Mouse (Mus musculus): ENCODE results near the gene Lyzl4. TPM values are rescaled to one million over a fixed set of nuclear protein-coding genes. Genes with fewer than 3 reads are reported as not detected.
A peak's percentile ranks its signal among the peaks of the same experiment; 100 is the strongest.

Gene Lyzl4
- polyA plus RNA-seq, 1 experiment from 2014 or later, result not detected

DNA sequence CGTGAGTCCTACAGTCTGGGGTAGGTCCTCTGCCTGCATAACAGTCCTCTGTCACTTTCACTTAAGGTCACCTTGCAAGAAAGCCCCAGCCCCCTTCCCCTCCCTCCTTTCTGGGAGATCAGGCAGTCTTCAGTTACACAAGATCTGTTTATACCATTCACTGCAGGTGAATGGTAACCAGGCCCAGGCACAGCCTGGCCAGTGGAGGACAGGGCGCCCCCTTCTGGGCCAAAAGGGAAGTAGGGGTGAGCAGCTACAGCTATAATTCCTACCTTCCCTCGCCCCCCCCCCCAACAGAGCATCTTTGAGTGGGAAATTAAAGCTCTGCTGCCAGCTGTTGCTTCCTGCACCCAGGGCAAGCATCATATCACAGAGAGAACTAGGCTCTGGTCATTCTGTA lies 25.4 kb downstream of the Lyzl4 start:
- ATAC-seq, result no peak
- Histone ChIP-seq H3K27ac (no peak overlapping the region), H3K36me3 (no peaks in the 10 kb centered on the region), H3K27me3 (replicated peaks) (no peaks in the 10 kb centered on the region), H3K4me2 (replicated peaks) (no peak overlapping the region), H3K9ac (no peak overlapping the region), H3K9me3 (no peaks in the 10 kb centered on the region), H3K4me1 (replicated peaks) (no peaks in the 10 kb centered on the region), H3K4me3 (replicated peaks) (no peak overlapping the region)
- 53% methylated on average over 3 of the region's 3 CpGs for WGBS

- Histone ChIP-seq H3K9ac (no peak overlapping the region), H3K27me3 (replicated peaks) (no peaks in the 10 kb centered on the region), H3K4me3 (replicated peaks) (no peak overlapping the region), H3K36me3 (no peaks in the 10 kb centered on the region), H3K4me1 (replicated peaks) (no peaks in the 10 kb centered on the region), H3K27ac (no peak overlapping the region), H3K9me3 (no peaks in the 10 kb centered on the region), H3K4me2 (replicated peaks) (no peak overlapping the region)
- no peak for ATAC-seq
Measured at GRCm38 (mm10) chr9:121614241-121614757, 27.6 kb downstream of the Lyzl4 start.

DNA sequence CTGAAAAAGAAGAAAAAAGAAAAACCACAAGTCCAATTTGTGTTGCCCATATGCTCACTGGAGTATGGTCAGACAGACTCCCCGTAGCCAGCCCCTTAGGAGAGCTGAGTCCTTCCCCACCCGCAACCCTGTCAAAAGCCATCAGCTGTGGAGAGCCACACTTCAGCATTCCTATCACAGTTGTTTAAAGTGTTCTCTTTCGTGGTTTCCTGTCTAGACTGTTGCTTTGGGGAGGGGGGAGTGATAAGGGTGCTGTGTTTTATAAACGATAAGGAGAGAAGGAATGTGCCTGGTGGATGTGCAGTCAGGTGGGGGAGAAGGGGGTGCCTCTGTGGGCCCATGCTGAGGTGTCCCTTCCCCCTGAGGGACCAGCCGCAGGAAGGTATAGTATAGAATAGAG lies 28.7 kb downstream of the Lyzl4 start:
- no peaks in the 10 kb centered on the region for H3K4me1 ChIP-seq (replicated peaks)
- no peak overlapping the region for H3K27ac ChIP-seq
- no peaks in the 10 kb centered on the region for H3K27me3 ChIP-seq (replicated peaks)
- no peak overlapping the region for H3K4me3 ChIP-seq (replicated peaks)
- H3K9me3 ChIP-seq, result no peaks in the 10 kb centered on the region
- no peak overlapping the region for H3K9ac ChIP-seq
- ATAC-seq, result no peak
- H3K4me2 ChIP-seq (replicated peaks), result no peak overlapping the region
- no peaks in the 10 kb centered on the region for H3K36me3 ChIP-seq
- 21% methylated on average over 4 of the region's 5 CpGs for WGBS

DNA sequence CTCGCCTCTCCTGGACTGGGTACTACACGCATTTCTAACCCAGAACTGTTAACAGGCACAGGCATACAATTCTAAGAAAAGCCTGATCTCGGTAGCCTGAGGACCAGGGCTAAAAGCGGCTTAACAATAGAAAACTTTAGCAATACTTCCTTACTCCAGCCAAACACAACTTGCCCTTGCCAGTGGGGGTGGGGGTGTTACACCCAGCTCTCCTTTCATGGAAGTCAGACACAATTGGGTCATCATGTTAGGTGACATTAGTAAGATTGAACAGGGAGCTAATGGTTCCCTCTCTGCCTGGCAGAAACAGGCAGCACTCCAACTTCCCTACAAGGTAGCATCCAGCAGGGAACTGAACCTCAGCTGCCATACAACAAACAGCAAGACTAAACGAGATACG lies 32.5 kb downstream of the Lyzl4 start:
- ATAC-seq, result no peak
- H3K9me3 ChIP-seq, result no peaks in the 10 kb centered on the region
- no peak overlapping the region for H3K4me3 ChIP-seq (replicated peaks)
- no peak overlapping the region for H3K4me2 ChIP-seq (replicated peaks)
- no peaks in the 10 kb centered on the region for H3K36me3 ChIP-seq
- WGBS, result 70% methylated on average over 6 of the region's 6 CpGs
- no peak overlapping the region for H3K27ac ChIP-seq
- no peaks in the 10 kb centered on the region for H3K4me1 ChIP-seq (replicated peaks)
- no peak overlapping the region for H3K9ac ChIP-seq
- H3K27me3 ChIP-seq (replicated peaks), result no peaks in the 10 kb centered on the region

GRCm38 (mm10) chr9:121606498-121607096 lies 35.3 kb downstream of the Lyzl4 start:
- Histone ChIP-seq H3K27me3 (replicated peaks) (no peaks in the 10 kb centered on the region), H3K4me2 (replicated peaks) (no peak overlapping the region), H3K27ac (no peak overlapping the region), H3K36me3 (no peaks in the 10 kb centered on the region), H3K4me3 (replicated peaks) (no peak overlapping the region), H3K9me3 (no peaks in the 10 kb centered on the region), H3K9ac (no peak overlapping the region), H3K4me1 (replicated peaks) (no peaks in the 10 kb centered on the region)
- peak; percentile 25; the same call in 1 of the 2 replicates for ATAC-seq
- 38% methylated on average over 1 of the region's 1 CpGs for WGBS

GRCm38 (mm10) chr9:121605414-121606278 lies 36.2 kb downstream of the Lyzl4 start:
- H3K4me2 ChIP-seq (replicated peaks), result no peak overlapping the region
- no peaks in the 10 kb centered on the region for H3K27me3 ChIP-seq (replicated peaks)
- peak; percentile 77 for ATAC-seq
- H3K27ac ChIP-seq, result no peak overlapping the region
- H3K36me3 ChIP-seq, result no peaks in the 10 kb centered on the region
- H3K9me3 ChIP-seq, result no peaks in the 10 kb centered on the region
- no peak overlapping the region for H3K9ac ChIP-seq
- H3K4me1 ChIP-seq (replicated peaks), result no peaks in the 10 kb centered on the region
- H3K4me3 ChIP-seq (replicated peaks), result no peak overlapping the region
- WGBS, result 59% methylated on average over 12 of the region's 12 CpGs

- H3K27ac ChIP-seq, result no peak overlapping the region
- WGBS, result 63% methylated on average over 2 of the region's 2 CpGs
- H3K4me2 ChIP-seq (replicated peaks), result no peak overlapping the region
- no peak overlapping the region for H3K9ac ChIP-seq
- no peaks in the 10 kb centered on the region for H3K36me3 ChIP-seq
- no peaks in the 10 kb centered on the region for H3K27me3 ChIP-seq (replicated peaks)
- ATAC-seq, result no peak
- H3K4me1 ChIP-seq (replicated peaks), result 0 out of 2 replicates have a peak, but pooled peaks cover 3% of the 10 kb centered on the region
- no peak overlapping the region for H3K4me3 ChIP-seq (replicated peaks)
- no peaks in the 10 kb centered on the region for H3K9me3 ChIP-seq
Measured at GRCm38 (mm10) chr9:121602381-121602780, 39.5 kb downstream of the Lyzl4 start.

GRCm38 (mm10) chr9:121600861-121601427 lies 41.0 kb downstream of the Lyzl4 start:
- no peak for ATAC-seq
- H3K36me3 ChIP-seq, result no peaks in the 10 kb centered on the region

GRCm38 (mm10) chr9:121600201-121600860 lies 41.6 kb downstream of the Lyzl4 start:
- Histone ChIP-seq H3K4me1 (replicated peaks) (0 out of 2 replicates have a peak, but pooled peaks cover 3% of the 10 kb centered on the region), H3K9ac (no peak overlapping the region), H3K27ac (no peak overlapping the region), H3K4me3 (replicated peaks) (no peak overlapping the region), H3K9me3 (no peaks in the 10 kb centered on the region), H3K27me3 (replicated peaks) (no peaks in the 10 kb centered on the region), H3K4me2 (replicated peaks) (no peak overlapping the region), H3K36me3 (no peaks in the 10 kb centered on the region)
- no peak for ATAC-seq
- 52% methylated on average over 13 of the region's 13 CpGs for WGBS

More at GRCm38 (mm10) chr9:121600861-121601427, 41.0 kb downstream of the Lyzl4 start:
- 34% methylated on average over 6 of the region's 6 CpGs for WGBS
- no peaks in the 10 kb centered on the region for H3K9me3 ChIP-seq
- H3K4me2 ChIP-seq (replicated peaks), result no peak overlapping the region
- no peak overlapping the region for H3K27ac ChIP-seq
- H3K27me3 ChIP-seq (replicated peaks), result no peaks in the 10 kb centered on the region
- H3K4me1 ChIP-seq (replicated peaks), result 0 out of 2 replicates have a peak, but pooled peaks cover 3% of the 10 kb centered on the region
- H3K4me3 ChIP-seq (replicated peaks), result no peak overlapping the region
- no peak overlapping the region for H3K9ac ChIP-seq

DNA sequence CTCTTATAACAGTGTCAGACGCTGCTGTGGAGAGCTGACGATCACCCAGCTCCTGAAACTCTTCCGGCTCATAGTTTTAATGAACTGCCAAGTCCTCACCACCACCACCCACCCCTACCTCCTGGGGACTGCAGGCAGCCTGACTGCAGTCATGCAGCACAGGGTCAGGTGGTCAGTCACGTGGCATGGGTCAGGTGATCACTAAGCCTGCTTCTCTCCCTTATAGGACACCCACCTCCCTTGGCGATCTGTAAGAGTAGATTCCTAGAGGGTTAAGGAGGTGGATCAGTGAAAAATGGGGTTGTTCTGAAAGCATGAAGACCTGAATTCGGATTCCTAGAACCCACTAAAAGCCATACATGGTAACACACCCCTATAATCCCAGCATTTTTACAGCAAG lies 42.3 kb downstream of the Lyzl4 start:
- no peak overlapping the region for H3K4me3 ChIP-seq (replicated peaks)
- H3K27me3 ChIP-seq (replicated peaks), result no peaks in the 10 kb centered on the region
- H3K4me2 ChIP-seq (replicated peaks), result no peak overlapping the region
- no peaks in the 10 kb centered on the region for H3K36me3 ChIP-seq
- H3K9ac ChIP-seq, result no peak overlapping the region
- WGBS, result 79% methylated on average over 6 of the region's 6 CpGs
- ATAC-seq, result no peak
- H3K27ac ChIP-seq, result no peak overlapping the region
- H3K9me3 ChIP-seq, result no peaks in the 10 kb centered on the region
- 0 out of 2 replicates have a peak, but pooled peaks cover 3% of the 10 kb centered on the region for H3K4me1 ChIP-seq (replicated peaks)

GRCm38 (mm10) chr9:121598106-121598505 lies 43.8 kb downstream of the Lyzl4 start:
- no peaks in the 10 kb centered on the region for H3K27me3 ChIP-seq (replicated peaks)
- WGBS, result 72% methylated on average over 2 of the region's 2 CpGs
- 0 out of 2 replicates have a peak, but pooled peaks cover 3% of the 10 kb centered on the region for H3K4me1 ChIP-seq (replicated peaks)
- no peak overlapping the region for H3K4me2 ChIP-seq (replicated peaks)
- no peaks in the 10 kb centered on the region for H3K9me3 ChIP-seq
- no peak for ATAC-seq
- H3K9ac ChIP-seq, result no peak overlapping the region
- no peak overlapping the region for H3K27ac ChIP-seq
- no peaks in the 10 kb centered on the region for H3K36me3 ChIP-seq
- H3K4me3 ChIP-seq (replicated peaks), result no peak overlapping the region

DNA sequence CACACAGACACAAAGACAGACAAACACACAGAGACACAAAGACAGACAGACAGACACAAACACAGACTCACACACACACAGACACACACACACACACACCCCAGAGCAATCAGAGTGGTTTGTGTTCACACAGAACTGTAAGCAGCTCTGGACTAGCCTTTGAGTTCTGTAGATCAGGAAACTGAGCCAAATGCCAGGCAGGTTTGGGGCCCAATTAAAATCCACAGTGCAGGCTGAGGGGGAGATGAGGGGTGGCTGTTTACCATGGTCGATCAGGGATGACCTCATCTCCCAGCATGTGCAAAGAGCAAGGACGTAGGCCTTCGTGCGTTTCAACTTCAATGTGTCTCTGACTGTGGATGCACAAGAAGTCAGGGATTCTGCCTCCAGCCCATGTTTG lies 47.1 kb downstream of the Lyzl4 start:
- Histone ChIP-seq H3K9ac (no peak overlapping the region), H3K4me3 (replicated peaks) (no peak overlapping the region), H3K4me2 (replicated peaks) (no peak overlapping the region), H3K27me3 (replicated peaks) (no peaks in the 10 kb centered on the region), H3K9me3 (no peaks in the 10 kb centered on the region), H3K4me1 (replicated peaks) (0 out of 2 replicates have a peak, but pooled peaks cover 3% of the 10 kb centered on the region), H3K36me3 (no peaks in the 10 kb centered on the region), H3K27ac (no peak overlapping the region)
- no peak for ATAC-seq
- whole genome bisulfite sequencing, result 53% methylated on average over 4 of the region's 4 CpGs
